Mouse (Mus musculus) liver, embryonic 16.5 days (tissue): ENCODE data around the gene Rps6ka2. TPM values are rescaled to one million over a fixed set of nuclear protein-coding genes. Genes with fewer than 3 reads are reported as not detected.
A peak's percentile ranks its signal among the peaks of the same experiment; 100 is the strongest.

ENCODE experiments used
- ATAC-seq: fragments of 200-750 bp; cut with Nextera tagmentation; 2 replicates; pipeline ENCODE4 v1.8.0; 2017; ENCODE audit warnings: low read depth, mild to moderate bottlenecking, moderate number of reproducible peaks, moderate library complexity
- H3K27ac ChIP-seq: fragments of 300-500 bp; sonication (generic); 2 replicates; pipeline ENCODE4 v1.5.1; 2014; ENCODE audit warnings: mild to moderate bottlenecking, low read length
- H3K27me3 ChIP-seq: fragments of 300-500 bp; sonication (generic); 2 replicates; pipeline ENCODE4 v1.6.1; 2014; ENCODE audit warnings: low read depth, low read length, mixed read lengths; ENCODE audit not compliant: control insufficient read depth, insufficient read depth
- H3K36me3 ChIP-seq: fragments of 300-500 bp; sonication (generic); 2 replicates; pipeline ENCODE4 v1.6.1; 2014; ENCODE audit warnings: mild to moderate bottlenecking; ENCODE audit not compliant: control insufficient read depth, insufficient read depth
- H3K4me1 ChIP-seq: fragments of 300-500 bp; sonication (generic); 2 replicates; pipeline ENCODE4 v1.6.1; 2014; ENCODE audit warnings: low read depth, low read length, mixed read lengths; ENCODE audit not compliant: control insufficient read depth
- H3K4me2 ChIP-seq: fragments of 300-500 bp; sonication (generic); 2 replicates; pipeline ENCODE4 v1.6.1; 2014; ENCODE audit warnings: low read depth, low read length, mixed read lengths
- H3K4me3 ChIP-seq: fragments of 300-500 bp; sonication (generic); 2 replicates; pipeline ENCODE4 v1.5.1; 2014; ENCODE audit warnings: low read depth, mild to moderate bottlenecking, low read length
- H3K9ac ChIP-seq: fragments of 300-500 bp; sonication (generic); 2 replicates; pipeline ENCODE4 v1.6.1; 2014; ENCODE audit warnings: low read depth, low read length
- H3K9me3 ChIP-seq: fragments of 300-500 bp; sonication (generic); replicated peaks from 2 replicates; pipeline ENCODE4 v1.6.1; 2016; ENCODE audit warnings: low read length; ENCODE audit not compliant: control insufficient read depth
- WGBS: fragments of 180-500 bp; shearing (Covaris S2); extraction: QIAGEN DNeasy Blood & Tissue Kit; methylation state at CpG from one replicate; pipeline ENCODE4 v1.1.7; 2014; ENCODE audit not compliant: insufficient replicate concordance; 5-methylcytosine and 5-hydroxymethylcytosine counted together
- polyA plus RNA-seq: library from polyadenylated mRNA; unstranded; fragments of >200 nt; fragmentation: Nextera tagmentation; extraction: Ambion mirVana; gene quantifications from 2 replicates; pipeline ENCODE4 v1.2.1, GENCODE M21; 2015

The Rps6ka2 gene
- polyA plus RNA-seq, 1 experiment from 2014 or later, result 1.6 TPM

DNA sequence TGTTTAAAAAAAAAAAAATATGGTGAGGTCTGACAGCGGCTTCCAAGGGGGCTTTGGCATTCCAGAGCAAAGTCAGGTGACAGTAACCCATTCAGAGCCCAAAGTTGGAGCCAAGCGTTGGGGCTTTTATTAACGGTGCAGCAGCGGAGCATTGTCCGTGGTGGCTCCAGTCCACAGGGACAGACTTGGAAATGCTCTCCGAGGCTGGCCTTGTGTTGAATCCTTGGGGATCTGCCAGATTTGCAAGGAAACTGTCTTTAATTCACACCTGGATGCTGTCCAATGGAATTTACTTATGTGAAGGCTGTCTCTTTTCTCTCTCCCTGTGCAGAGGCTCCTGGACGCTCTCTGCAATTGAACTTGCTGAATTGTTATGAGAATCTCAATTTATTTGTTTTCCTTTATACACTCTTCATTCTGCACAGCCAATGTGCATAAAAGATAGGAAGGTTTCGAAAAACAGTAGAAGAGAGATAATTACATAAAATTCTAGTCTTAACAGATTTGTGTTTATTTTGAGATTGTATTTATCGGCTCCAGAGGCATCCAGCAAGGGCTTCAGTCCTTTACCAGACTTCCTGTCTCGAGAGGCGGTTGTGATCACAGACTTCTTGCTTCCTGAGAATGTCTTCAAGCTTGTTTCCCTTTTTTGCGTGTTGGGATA lies 95.9 kb downstream of the Rps6ka2 start:
- no peak for ATAC-seq
- no peak overlapping the region for H3K27ac ChIP-seq
- no peak overlapping the region for H3K9ac ChIP-seq
- H3K27me3 ChIP-seq, result no peaks in the 10 kb centered on the region
- no peak overlapping the region for H3K4me3 ChIP-seq
- WGBS, result 43% methylated on average over 12 of the region's 12 CpGs
- no peaks in the 10 kb centered on the region for H3K9me3 ChIP-seq
- H3K4me1 ChIP-seq, result no peaks in the 10 kb centered on the region
- H3K4me2 ChIP-seq, result no peak overlapping the region
- H3K36me3 ChIP-seq, result no peaks in the 10 kb centered on the region

DNA sequence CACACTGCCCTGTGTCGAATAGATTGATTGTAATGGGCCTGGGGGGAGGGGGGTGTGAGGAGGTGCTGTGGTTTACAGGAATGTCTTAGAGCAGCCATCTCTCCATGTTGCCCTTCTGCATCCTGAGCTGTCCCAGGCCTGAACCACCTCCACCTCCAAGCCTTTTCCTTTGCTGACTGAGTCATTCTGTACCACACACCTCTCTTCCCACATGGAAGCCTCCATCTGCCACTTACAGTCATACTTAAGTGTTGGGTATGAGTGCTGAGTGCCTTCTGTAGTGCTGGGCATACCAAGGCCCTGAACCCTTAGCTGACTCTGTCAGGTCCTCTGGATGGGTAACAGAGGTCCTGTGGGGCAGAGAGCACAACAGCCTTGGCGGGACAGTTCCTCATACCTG lies 97.9 kb downstream of the Rps6ka2 start:
- no peak overlapping the region for H3K4me2 ChIP-seq
- ATAC-seq, result no peak
- WGBS, result 57% methylated on average over 2 of the region's 2 CpGs
- no peaks in the 10 kb centered on the region for H3K4me1 ChIP-seq
- H3K9ac ChIP-seq, result no peak overlapping the region
- no peaks in the 10 kb centered on the region for H3K9me3 ChIP-seq
- H3K27me3 ChIP-seq, result no peaks in the 10 kb centered on the region
- H3K27ac ChIP-seq, result no peak overlapping the region
- no peak overlapping the region for H3K4me3 ChIP-seq
- no peaks in the 10 kb centered on the region for H3K36me3 ChIP-seq

DNA sequence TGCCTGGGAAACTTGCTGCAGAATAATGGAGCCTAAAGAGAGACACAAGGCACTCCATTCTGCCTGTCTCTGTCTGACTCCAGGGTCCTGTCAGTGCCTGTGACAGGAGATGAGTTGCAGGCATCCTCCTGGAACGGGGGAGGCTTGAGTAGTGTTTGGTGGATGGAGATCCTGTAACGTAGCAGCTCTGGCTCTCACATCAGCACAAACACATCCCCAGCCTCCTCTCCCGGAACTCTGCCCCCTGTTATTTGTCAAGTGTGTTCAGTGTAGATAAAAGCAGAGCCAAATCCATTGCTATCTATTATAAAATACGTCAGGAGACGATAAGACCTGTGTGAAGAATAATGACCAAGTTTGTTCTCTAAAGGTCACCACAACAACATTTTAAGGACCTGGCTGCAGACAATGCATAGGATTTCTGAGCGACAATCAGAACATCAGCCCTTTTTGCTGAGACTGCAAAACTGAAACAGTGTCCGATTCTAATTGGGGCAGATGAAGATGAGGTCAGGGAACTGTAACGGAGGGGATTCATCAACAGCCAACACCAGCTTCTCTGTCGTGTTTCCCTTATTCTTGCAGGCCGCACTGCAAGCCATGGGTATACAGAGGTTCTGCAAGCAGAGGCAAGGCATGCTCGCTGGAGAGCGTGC lies 99.4 kb downstream of the Rps6ka2 start:
- Histone ChIP-seq H3K4me2 (no peak overlapping the region), H3K9ac (no peak overlapping the region), H3K4me1 (no peaks in the 10 kb centered on the region), H3K9me3 (no peaks in the 10 kb centered on the region), H3K27ac (no peak overlapping the region), H3K36me3 (no peaks in the 10 kb centered on the region), H3K27me3 (no peaks in the 10 kb centered on the region), H3K4me3 (no peak overlapping the region)
- WGBS, result 38% methylated on average over 12 of the region's 12 CpGs
- ATAC-seq, result peak; percentile 43

DNA sequence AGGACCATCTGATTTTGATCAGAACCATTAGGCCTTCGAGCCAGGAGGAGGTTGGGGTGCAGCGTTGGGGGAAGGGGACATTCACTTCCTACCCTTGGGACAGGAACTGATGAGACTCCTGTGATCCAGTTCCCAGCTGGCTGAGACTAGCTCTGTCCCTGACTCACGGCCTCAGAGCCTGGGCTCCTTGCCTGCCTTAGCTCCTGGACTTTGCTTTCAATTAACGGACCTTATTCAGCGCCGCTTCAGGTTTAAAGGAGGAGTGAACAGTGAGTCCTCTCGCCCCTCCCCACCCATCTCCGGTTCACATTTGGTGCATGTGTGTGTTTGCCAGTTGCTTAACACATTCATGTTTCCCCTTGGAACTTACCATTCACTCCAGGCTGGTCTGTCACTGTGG lies 100.6 kb downstream of the Rps6ka2 start:
- no peak overlapping the region for H3K4me2 ChIP-seq
- H3K9ac ChIP-seq, result no peak overlapping the region
- no peak overlapping the region for H3K27ac ChIP-seq
- no peak overlapping the region for H3K4me3 ChIP-seq
- no peaks in the 10 kb centered on the region for H3K4me1 ChIP-seq
- H3K36me3 ChIP-seq, result no peaks in the 10 kb centered on the region
- H3K27me3 ChIP-seq, result no peaks in the 10 kb centered on the region
- H3K9me3 ChIP-seq, result no peaks in the 10 kb centered on the region
- no peak for ATAC-seq
- WGBS, result 68% methylated on average over 8 of the region's 8 CpGs

DNA sequence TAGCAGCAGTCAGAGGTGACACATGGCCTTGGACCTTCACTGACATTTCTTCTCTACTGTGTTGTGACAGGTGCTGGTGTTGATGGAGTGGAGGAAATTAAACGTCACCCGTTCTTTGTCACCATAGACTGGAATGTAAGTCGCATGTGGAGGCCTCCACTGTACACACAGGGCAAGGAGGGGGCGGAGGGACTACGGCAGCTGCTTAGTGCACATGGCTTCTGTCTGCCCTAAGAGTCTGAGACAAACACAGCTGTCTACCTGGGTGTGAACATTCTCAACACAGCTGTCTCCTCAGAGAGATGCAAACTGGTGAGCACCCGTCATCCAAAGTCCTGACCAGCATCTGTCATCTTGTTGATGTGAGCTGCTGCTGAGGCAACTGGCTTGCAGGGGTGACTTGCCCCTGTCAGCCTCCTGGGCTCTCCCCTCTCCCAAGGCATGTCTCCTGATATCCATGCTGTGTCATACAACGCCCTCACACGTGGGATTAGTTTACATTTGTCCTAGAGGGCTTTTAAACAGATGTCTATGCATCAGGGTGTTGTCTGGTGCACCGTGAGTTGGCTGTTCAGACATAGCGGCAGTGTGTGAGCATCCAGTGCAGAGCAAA lies 101.7 kb downstream of the Rps6ka2 start:
- H3K27ac ChIP-seq, result no peak overlapping the region
- no peaks in the 10 kb centered on the region for H3K9me3 ChIP-seq
- no peaks in the 10 kb centered on the region for H3K4me1 ChIP-seq
- no peaks in the 10 kb centered on the region for H3K36me3 ChIP-seq
- no peak for ATAC-seq
- 63% methylated on average over 10 of the region's 10 CpGs for WGBS
- H3K4me2 ChIP-seq, result no peak overlapping the region
- no peak overlapping the region for H3K4me3 ChIP-seq
- no peak overlapping the region for H3K9ac ChIP-seq
- no peaks in the 10 kb centered on the region for H3K27me3 ChIP-seq

DNA sequence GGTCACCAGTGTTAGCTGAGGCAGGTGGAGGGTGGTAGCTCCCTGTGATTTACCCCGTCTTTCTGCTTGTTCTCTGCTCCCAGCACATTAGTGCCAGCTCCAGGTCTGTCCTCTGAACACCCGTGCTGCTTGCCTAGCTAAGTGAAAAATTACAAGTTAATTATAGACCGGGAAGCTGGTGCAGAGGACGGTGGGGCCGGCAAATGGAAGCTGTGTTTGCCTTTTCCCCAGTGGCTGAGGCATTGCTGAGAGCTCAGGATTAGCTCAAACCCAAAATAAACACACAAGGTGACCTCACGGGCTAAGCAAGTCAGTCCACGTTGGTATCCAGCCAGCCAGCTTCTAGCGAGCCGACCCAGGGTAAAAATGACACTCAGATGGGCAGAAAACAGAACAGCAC lies 103.1 kb downstream of the Rps6ka2 start:
- no peaks in the 10 kb centered on the region for H3K27me3 ChIP-seq
- H3K9me3 ChIP-seq, result no peaks in the 10 kb centered on the region
- H3K4me1 ChIP-seq, result no peaks in the 10 kb centered on the region
- H3K9ac ChIP-seq, result no peak overlapping the region
- WGBS, result 52% methylated on average over 9 of the region's 9 CpGs
- peak; percentile 52; the same call in 1 of the 2 replicates for ATAC-seq
- no peaks in the 10 kb centered on the region for H3K36me3 ChIP-seq
- H3K27ac ChIP-seq, result no peak overlapping the region
- H3K4me3 ChIP-seq, result no peak overlapping the region
- no peak overlapping the region for H3K4me2 ChIP-seq

DNA sequence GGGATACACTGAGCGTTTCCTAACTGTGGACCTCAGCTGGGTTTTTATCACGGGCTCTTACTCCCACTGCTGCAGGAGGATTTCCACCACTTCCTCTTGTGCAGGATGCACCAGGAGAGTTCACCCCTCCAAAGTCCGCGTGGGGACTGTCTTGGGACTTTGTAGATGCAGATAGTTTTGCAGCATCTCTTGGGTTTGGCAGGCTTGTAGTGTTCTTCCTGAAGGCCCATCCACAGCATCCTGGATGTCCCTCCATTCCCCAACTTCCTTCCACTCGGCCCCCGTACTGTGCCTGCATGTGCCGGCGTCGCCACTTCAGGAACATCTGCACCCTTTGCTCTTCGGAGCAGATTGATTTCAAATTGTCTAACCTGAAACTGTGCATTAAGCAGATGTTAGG lies 103.9 kb downstream of the Rps6ka2 start:
- WGBS, result 53% methylated on average over 10 of the region's 10 CpGs
- Histone ChIP-seq H3K4me1 (no peaks in the 10 kb centered on the region), H3K9ac (no peak overlapping the region), H3K36me3 (no peaks in the 10 kb centered on the region), H3K4me3 (no peak overlapping the region), H3K4me2 (no peak overlapping the region), H3K27me3 (no peaks in the 10 kb centered on the region), H3K9me3 (no peaks in the 10 kb centered on the region), H3K27ac (no peak overlapping the region)
- no peak for ATAC-seq

DNA sequence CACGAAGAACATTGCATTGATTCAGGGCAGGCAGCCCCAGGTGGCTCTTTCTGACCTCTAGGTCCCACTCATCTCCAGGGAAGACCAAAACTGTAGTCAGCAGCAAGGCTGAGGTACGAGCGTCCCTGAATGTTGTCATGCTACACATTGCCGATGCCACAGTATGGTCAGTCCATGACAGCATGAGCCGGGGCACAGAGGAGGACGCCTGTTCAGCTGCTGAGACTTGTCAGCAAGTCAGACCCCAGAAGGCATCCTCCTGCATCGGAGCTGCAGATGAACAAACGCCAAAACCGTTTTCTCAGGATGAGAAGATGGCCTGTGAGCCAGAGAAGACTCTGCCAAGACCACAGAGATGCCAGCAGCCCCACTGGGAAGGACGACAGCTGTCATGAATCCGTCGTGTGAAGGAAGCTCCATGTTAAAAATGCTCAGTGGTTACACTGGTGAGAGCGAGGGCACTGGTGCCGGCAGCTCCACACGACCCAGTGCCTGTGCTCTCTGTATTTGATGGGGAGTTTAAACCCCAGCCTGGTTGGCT lies 108.9 kb downstream of the Rps6ka2 start:
- H3K9me3 ChIP-seq, result no peaks in the 10 kb centered on the region
- 69% methylated on average over 15 of the region's 15 CpGs for WGBS

DNA sequence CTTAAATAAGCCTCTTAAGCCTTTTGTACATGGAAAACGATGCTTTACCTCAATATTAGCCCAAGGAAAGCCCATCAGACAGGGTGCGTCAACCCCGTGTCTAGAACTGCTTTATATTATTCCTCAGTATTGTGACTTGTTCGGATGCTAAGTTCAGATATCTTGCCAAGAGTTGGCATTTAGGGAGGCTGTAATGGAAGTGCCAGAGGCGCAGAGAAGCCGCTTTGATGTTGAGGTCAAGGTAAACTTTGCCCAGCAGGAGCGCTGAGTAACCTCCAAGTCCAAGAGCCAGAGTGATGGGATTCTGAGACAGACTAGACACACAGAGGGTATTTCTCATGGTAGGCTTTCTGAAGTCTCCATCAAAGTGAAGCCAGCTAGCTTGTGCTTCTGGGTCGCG lies 109.3 kb downstream of the Rps6ka2 start:
- H3K4me1 ChIP-seq, result no peaks in the 10 kb centered on the region
- no peak overlapping the region for H3K4me2 ChIP-seq
- no peaks in the 10 kb centered on the region for H3K27me3 ChIP-seq
- WGBS, result 72% methylated on average over 9 of the region's 9 CpGs
- no peaks in the 10 kb centered on the region for H3K9me3 ChIP-seq
- ATAC-seq, result no peak
- no peak overlapping the region for H3K27ac ChIP-seq
- H3K9ac ChIP-seq, result no peak overlapping the region
- H3K36me3 ChIP-seq, result no peaks in the 10 kb centered on the region
- H3K4me3 ChIP-seq, result no peak overlapping the region

More for the DNA sequence above, 108.9 kb downstream of the Rps6ka2 start:
- no peak for ATAC-seq
- Histone ChIP-seq H3K27ac (no peak overlapping the region), H3K4me3 (no peak overlapping the region), H3K36me3 (no peaks in the 10 kb centered on the region), H3K9ac (no peak overlapping the region), H3K27me3 (no peaks in the 10 kb centered on the region), H3K4me1 (no peaks in the 10 kb centered on the region), H3K4me2 (no peak overlapping the region)
